Mouse (Mus musculus) lung, postnatal 25 days (tissue): Measurements from ENCODE around the gene Ptcd2.

Source experiments
- DNase-seq: peaks from one replicate; pipeline ENCODE4 v3.0.0; 2022; ENCODE audit warnings: low spot score

Ptcd2 gene

GRCm38 (mm10) chr13:99344599-99345575 is at the start of gene Ptcd2, which contains the start of gene Mrps27:
TSS of gene Ptcd2 (minus strand) at chr13:99344705.
TSS of gene Mrps27 (plus strand) at chr13:99344786.
- DNase-seq: peak; percentile 96

- no peak for DNase-seq
Observed at GRCm38 (mm10) chr13:99393128-99393527, 48.6 kb upstream of the Ptcd2 start.

GRCm38 (mm10) chr13:99391417-99391816 is 46.9 kb upstream of the Ptcd2 start:
- peak; percentile 14 for DNase-seq

- DNase-seq: no peak
Observed at GRCm38 (mm10) chr13:99387901-99388811, 43.7 kb upstream of the Ptcd2 start.

- no peak for DNase-seq
Observed at GRCm38 (mm10) chr13:99386341-99386740, 41.8 kb upstream of the Ptcd2 start.

GRCm38 (mm10) chr13:99385911-99386310 is 41.4 kb upstream of the Ptcd2 start:
- no peak for DNase-seq

GRCm38 (mm10) chr13:99384555-99385203 is 40.2 kb upstream of the Ptcd2 start:
- peak; percentile 58 for DNase-seq

GRCm38 (mm10) chr13:99382373-99382772 is 37.9 kb upstream of the Ptcd2 start:
- no peak for DNase-seq

- DNase-seq: no peak
Observed at GRCm38 (mm10) chr13:99378223-99378622, 33.7 kb upstream of the Ptcd2 start.

- no peak for DNase-seq
Observed at GRCm38 (mm10) chr13:99377055-99377454, 32.5 kb upstream of the Ptcd2 start.

GRCm38 (mm10) chr13:99375550-99375949 is 31.0 kb upstream of the Ptcd2 start:
- peak; percentile 81 for DNase-seq

- DNase-seq: no peak
Observed at GRCm38 (mm10) chr13:99374191-99374590, 29.7 kb upstream of the Ptcd2 start.

- DNase-seq: no peak
Observed at GRCm38 (mm10) chr13:99373684-99374083, 29.2 kb upstream of the Ptcd2 start.

GRCm38 (mm10) chr13:99371285-99371684 is 26.8 kb upstream of the Ptcd2 start:
- no peak for DNase-seq

GRCm38 (mm10) chr13:99369103-99369502 is 24.6 kb upstream of the Ptcd2 start:
- no peak for DNase-seq

GRCm38 (mm10) chr13:99367554-99368174 is 23.2 kb upstream of the Ptcd2 start:
- no peak for DNase-seq

- no peak for DNase-seq
Observed at GRCm38 (mm10) chr13:99366422-99367175, 22.1 kb upstream of the Ptcd2 start.

- no peak for DNase-seq
Observed at GRCm38 (mm10) chr13:99363866-99364265, 19.4 kb upstream of the Ptcd2 start.

- no peak for DNase-seq
Observed at GRCm38 (mm10) chr13:99358921-99359320, 14.4 kb upstream of the Ptcd2 start.

- DNase-seq: no peak
Observed at GRCm38 (mm10) chr13:99356428-99357265, 12.1 kb upstream of the Ptcd2 start.
